Mouse (Mus musculus) cerebellum, adult 18-20 months (tissue): ENCODE data around the gene Mbd5.
"Not testable (repeated sequence)": the region's sequence is repeated elsewhere in the genome, so short reads cannot be mapped to it uniquely, and the experiment has no call there.

Experiments used
- DNase-seq, 2 experiments: peaks; one replicate each; pipeline ENCODE4 v3.0.0; 2021

Mbd5 gene

DNA sequence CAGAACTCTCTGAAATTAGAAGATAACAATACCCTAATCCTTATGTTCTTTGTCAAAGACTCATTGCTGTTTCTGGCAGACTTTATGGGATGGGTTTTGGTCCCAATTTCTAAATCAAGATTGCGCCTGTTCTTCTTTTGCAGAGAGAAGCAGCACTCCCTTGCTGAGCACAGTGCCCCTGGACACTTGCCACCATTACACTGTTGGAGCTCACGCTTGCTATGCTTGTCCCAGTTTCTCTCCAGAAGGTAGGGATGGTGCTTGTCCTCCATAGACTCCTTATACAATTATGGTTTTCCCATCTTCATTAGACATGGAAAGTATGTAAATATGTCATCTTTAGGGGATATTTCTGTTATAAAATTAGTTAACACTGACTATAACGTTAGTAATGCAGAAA is 220.5 kb downstream of the Mbd5 start:
- peak; percentile 69 to 80 for DNase-seq

DNA sequence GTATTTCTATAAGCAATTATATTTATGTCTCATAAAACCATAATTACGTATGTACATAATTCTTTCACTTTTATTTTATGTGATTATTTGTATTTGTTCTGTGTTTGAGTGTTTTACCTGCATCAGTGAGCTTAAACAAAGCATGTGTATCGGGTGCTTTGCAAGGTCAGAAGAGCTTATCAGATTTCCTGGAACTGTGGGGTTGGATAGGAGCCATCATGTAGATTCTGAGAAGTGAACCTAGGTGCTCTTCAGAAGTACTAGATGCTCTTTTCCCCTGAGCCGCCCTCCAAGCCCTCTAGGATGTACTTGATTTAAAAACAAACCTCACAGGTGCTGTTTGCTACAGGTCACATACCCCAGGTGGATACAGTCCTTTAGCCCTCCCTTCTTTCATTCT is 227.7 kb downstream of the Mbd5 start:
- no peak for DNase-seq

DNA sequence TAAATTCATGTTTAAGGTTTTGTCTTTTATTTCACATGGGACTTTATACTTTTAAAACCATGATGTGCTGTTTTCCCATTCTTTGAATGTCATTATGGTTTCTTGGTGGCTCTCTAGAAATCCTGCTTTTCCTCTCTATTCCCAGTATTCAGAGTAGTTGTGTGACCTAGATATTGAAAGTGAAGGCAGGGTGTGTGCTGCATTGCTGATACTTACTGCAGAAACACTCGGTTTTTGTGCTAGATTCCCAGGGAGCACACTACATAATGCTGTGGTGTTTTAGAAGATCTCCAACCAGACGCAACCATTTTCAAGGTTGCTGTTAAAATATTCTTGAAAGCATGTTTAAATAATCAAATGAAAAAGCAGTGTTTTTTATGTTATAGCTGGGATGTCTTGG is 241.7 kb downstream of the Mbd5 start:
- no peak for DNase-seq

DNA sequence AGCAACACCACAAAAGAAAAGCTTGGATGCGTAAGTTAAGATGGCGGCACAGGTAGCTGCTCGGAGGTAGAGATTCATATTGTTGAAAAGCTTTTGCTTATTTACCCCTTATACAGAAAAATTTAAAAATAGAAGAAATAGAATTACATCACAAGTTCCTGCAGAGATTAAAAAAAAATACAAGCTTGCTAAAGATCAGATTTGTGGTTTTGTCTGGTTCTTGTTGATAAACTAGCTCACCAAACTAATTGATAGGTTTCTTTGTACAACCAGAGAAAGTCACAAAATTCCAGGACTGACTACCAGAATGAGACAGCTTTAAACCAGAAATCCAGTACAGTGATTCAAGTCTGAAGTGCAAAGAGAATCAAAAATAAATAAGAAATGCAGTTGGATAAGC is 242.4 kb downstream of the Mbd5 start:
- DNase-seq, result no peak

DNA sequence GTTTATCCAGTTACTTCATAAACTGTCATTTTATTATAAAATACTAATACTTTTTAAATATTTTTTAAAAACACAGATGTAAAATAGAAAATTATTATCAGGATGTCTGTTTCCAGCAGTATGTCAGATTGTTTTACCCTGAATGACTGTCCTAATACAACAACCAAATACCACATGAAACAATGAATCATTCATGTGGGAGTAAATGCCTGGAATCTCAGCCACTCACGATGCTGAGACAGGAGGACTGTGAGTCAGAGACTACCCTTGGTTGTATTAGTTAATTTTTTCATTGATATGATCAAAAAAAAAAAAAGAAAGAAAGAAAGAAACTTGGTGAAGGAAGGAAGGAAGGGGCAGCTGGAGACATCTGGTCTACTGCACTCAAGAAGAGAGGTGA is 254.8 kb downstream of the Mbd5 start:
- DNase-seq, result no peak

DNA sequence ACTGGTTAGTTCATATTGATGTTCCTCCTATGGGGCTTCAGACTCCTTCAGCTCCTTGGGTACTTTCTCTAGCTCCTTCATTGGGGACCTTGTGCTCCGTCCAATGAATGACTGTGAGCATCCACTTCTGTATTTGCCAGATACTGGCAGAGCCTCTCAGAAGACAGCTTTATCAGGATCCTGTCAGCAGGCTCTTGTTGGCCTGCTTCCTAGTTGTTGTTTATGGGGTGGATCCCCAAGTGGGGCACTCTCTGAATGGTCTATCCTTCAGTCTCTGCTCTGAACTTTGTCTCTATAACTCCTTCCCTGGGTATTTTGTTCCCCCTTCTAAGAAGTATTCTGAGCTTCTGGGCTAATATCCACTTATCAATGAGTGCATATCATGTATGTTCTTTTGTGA is 256.4 kb downstream of the Mbd5 start:
- not testable (repeated sequence) for DNase-seq

DNA sequence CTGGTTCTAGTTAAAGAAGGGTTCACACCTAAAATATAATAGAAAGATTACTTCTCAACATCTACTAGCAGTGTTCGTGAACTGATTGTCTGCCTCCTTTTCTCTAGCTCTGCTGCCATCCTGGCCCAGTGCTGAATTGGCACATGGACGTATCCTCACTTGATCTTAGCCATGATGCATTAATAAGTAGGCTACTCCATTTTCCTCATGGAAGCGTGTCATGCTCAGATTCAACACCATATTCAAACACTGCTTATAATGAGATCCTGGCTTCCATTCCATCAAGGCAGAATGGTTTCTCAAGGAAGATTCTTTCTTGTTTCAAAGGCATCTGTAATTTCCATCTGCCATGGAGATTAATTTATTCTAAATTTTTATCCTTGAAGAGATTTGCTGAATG is 260.0 kb downstream of the Mbd5 start:
- DNase-seq, result no peak

DNA sequence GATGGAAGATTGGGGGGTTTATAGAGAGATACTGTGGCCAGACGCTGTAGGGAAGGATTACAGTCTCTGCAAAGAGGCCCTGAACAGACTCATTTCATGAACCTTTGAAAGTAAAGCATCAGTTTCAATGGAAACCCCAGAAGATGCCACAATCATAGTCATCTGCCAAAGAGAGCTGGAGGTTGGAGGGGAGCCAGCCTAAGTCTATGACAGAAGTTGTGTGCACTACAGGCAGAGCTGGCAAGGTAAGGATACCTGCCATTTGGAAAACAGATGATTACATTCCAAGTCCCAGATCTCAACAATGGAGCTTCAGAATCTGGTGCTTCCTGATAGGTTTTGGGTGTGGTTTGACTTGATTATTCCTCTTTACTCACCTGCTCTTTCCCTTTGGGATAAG is 261.1 kb downstream of the Mbd5 start:
- peak; percentile 55 to 60 for DNase-seq

DNA sequence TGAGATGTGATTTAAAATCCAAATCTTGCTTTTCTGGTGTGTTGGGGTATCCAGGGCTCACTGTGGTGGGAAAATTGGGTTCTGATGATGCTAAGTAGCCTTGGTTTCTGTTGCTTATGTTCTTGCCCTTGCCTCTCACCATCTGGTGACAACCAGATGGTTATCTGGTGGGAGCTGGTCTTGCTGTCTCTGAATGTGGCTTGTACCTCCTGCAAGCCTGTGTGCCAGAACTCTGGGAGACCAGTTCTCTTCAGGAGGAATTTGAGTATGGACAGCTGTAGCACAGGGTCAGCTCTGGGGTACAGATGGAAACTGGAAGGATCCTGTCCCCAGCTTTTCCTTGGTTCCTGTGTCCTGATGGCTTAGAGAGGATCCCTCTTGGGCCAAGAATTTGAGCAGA is 280.4 kb downstream of the Mbd5 start:
- peak; percentile 15 to 20 for DNase-seq

DNA sequence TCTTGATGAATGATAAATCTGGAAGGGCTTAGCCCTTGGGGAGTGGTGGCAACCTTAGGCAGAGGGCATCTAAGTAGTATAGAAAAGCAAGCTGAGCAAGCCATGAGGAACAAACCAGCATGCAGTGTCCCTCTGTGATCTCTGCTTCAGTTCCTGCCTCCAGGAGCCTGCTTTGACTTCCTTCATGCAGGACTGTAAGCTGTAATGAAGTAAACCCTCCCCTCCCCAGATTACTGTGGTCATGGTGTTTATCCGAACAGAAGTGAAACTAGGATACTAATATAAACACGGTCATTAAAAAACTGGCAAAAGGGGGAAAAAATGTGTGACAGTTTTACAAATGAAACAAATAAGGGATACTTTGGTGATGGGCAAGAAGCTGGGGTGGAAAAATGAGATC is 284.8 kb downstream of the Mbd5 start:
- no peak for DNase-seq

DNA sequence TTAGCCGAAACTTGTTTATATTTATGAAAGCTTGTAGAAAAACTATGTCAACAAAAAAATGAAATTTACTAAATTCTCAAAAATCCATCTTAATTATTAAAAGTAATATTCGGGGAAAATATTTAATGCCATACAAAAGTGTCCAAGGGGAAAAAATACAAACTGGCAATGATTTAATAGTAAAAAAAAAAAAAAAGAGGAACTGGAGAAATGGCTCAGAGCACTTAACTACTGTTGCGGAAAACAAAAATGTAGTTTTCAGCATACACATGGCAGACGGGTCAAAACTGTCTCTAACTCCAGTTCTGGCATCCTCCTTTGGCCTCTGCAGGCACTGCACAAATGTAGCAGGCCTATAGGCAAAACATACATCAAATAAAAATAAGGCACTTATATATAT is 292.4 kb downstream of the Mbd5 start:
- no peak for DNase-seq

DNA sequence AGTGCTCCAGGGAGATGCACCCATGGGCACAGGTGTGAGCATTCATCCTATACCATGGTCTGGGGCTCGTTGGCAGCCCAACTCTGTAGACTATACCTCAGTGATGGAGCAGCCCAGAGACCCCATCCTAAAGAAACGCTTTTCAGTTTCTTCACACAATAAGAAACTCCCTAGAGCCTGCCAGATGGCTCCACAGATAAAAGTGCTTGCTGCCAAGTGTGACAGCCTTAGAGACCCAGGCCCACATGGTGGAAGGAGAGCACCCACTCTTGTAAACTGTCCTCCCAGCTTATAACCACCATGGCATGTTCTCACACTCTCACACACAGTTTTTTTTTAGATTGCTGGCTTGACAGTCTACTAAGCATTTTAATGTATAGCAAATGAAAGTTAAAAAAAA is 314.8 kb downstream of the Mbd5 start:
- no peak for DNase-seq

DNA sequence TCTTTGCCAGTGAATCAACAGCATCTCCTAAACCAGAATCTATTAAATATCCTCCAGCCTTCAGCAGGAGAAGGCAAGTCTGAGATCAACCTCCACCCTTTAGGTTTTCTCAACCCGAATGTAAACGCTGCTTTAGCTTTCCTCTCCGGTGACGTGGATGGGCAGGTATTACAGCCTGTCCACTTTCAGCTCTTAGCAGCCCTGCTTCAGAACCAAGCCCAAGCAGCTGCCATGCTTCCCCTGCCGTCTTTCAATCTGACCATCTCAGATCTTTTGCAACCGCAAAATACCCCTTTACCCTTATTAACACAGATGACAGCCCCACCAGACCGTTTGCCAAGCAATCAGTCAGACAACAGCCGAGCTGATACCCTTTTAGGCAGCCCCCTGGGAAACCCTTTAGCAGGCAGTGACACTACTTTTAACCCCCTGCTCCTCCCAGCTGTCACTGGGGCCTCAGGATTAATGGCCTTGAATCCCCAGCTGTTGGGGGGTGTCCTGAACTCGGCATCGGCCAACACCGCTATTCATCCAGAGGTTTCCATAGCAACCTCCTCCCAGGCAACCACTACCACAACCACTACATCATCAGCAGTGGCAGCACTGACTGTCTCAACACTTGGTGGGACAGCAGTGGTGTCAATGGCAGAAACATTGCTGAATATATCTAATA is 323.1 kb downstream of the Mbd5 start:
- DNase-seq, result no peak

DNA sequence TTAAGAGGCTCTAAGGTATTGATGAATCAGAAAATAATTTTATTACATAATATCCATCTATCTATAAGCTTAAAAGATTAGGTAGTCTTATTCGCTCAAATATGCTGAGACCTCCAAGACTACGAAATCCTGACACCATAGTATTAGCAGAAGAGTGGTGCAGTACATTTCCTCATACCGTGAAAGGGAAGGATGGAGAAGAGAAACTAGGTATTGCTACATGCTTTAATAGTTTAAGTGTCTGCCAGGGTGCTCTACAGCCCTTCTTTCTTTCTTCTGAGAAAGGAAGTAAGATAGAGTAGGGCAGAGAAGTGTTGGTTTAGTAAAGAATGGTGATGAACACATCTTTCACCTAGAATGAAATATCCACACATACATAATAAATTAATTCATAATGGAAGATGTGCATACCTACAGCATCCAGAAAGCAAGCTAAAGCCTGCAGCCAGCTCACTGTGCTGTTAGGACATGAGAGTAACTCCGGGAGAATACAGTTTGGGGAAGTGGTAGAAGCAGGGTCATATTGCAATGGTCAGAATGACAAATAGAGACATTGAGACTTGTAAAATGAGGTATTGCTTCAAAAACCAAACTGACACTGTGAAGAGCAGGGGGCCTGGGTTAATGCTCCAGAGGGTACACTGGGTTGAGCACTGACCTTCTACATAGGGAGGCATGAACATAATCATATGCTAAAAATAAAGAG is 326.9 kb downstream of the Mbd5 start:
- no peak for DNase-seq

DNA sequence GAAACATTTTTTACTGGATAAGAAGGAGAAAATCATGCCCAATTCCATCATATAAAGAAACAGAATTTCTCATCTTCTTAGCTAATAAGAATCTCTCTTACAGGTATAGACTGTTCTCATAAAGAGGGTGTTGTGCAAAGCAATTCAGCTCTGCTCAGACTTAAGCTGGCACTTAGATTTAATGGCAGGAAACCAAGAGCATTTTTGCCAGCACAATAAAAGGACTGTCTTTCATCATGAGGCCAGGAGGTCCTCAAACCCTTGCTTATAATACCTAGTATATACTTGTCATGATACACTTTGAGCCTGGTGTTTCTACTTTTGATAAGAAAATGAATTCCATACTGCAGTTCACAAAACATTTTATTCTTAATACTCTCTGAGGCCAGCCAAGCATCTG is 331.2 kb downstream of the Mbd5 start:
- DNase-seq, result no peak

DNA sequence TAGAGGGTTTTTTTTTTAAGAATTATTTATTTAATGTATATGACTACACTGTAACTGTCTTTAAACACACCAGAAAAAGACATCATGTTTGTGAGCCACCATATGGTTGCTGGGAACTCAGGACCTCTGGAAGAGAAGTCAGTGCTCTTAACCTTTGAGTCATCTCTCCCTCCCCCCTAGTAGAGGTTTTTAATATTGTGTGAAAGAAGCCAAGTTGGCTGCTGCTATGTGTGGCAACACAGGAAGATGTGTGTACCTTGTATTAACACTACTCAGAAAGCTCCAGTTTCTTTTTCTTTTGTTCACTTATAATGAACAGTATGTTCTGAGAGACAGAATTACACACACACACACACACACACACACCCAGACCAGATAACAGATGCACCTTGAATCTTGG is 334.3 kb downstream of the Mbd5 start:
- DNase-seq, result no peak

DNA sequence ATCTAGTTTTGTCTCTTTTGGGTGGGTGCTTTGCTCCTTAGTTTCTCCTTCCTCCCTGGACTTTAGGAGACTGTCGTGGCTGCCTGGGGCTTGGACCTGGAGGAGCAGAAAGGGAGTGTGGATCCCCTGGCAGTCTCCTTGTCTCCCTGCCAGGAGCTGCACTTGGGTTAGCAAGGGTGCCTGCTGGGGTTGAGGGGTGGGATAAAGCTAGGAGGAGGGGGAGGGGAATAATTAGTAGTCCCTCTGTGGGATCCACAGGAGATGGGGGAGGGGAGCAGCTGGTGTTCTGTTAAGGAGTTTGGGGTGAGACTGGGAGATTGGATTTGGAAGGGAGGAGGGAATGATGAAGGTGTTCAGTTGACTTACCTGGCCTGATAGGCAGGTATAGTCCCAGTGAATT is 337.7 kb downstream of the Mbd5 start:
- DNase-seq, result no peak

DNA sequence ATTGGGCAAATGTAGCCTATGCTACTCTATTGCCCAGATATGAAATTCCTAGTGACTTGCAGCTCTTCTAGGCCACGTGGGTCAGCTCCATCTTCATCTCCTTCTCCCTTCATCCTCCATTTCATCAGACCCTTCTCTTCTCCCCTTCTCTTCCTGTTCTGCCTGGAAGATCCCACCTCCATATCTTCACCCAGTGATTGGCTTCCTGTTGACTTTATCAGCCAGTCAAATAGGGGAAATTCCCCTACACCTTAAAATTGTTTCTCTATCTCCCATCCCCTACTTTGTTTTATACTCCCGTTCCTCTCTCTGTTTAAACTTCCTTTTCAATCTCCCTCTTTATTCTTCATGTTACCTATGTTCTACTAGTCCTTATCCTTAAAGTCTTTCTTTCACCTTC is 342.4 kb downstream of the Mbd5 start:
- no peak for DNase-seq

DNA sequence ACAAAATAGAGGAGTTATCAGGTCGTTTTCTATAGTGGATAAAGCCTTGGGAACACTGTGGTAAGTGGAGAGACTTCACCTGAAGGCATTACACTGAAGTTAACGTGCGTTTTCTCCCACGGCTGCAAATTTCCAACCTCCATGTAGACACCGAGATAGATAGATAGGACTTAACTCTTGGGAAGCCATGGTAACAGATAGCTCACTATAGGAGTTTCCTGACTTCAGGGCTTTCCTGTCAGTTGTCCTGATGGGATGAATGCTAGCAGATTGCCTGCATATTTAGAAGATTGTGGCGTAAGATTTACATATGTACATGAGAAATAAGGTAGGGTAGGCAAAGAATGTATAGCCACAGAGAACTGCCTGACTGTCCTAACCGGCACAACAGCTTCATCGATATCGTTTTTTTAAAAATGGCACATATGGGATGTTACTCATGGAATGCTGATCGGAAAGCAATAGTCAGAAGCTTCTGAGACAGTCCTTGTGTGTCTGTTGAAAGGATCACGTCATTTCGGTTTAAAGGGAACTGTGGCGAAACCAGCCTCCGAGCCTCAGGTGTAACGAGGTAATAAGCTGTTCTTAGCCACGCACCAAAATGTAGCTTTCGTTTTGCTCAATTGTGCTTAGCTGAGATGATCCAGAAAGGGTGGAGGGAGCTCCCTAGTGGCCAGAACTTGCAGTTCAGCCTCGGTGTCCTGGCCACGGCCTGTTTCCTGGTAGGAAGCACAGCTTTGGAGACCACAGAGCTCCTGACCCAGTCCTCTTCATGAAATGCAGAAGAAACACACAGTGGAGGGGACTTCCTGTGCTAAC is 363.5 kb downstream of the Mbd5 start:
- peak; percentile 87 to 91 for DNase-seq

DNA sequence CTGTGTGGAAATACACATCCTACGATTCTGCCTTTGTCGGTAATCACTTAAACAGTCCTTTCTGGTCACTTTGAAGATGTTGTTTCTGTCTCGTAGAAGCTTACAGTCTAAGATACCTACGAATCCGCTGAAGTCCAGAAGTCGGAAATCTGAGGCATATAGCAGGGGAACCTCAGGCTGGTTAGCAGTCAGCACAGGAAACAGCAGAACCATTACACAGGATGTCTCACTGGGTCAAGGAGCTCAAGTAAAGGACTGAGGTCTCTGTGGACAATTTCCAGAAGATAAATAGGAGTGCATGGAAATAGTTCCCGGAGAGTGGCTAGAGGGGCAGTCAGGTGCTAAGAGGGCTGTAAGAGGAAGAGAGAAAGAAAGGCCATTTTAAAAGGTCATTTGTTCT is 384.3 kb downstream of the Mbd5 start:
- DNase-seq, result no peak

DNA sequence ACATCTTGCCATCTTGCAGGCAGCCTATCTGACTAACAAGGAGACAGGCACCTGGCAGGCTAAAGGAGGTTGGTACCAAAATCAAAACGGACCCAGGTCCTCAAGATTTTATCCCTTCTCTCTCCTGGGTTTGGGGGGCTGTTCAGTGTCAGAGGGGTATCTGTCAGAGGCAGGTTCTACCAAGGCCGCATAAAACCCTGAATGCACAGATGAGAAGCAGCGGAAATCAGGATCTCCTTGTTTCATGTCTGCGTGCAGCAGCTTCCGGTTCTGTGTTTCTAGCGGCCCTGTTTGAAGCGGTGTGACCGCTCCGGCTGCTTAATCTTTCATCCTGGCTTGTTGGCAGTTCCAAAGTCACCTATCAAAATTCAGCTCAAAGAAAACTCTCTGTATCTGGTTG is 386.0 kb downstream of the Mbd5 start:
- no peak for DNase-seq

DNA sequence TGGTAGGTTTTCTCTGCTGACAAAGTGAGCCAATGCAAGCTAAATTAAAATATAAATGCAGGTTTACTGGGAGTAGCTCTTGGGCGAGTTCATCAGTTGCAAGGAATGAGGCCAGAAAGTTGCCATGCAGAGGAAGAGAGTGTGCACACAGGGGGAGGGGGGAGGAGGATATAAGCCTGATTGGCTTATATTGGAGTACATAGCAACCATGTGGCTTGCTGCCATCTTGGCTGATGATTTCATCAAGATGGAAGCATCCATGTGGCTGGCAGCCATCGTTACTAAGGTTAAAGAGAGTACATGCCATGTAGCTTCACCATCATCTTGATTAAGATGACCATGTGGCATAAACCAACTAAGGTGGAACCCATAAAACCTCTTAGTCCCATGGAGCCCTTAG is 395.0 kb downstream of the Mbd5 start:
- no peak for DNase-seq

DNA sequence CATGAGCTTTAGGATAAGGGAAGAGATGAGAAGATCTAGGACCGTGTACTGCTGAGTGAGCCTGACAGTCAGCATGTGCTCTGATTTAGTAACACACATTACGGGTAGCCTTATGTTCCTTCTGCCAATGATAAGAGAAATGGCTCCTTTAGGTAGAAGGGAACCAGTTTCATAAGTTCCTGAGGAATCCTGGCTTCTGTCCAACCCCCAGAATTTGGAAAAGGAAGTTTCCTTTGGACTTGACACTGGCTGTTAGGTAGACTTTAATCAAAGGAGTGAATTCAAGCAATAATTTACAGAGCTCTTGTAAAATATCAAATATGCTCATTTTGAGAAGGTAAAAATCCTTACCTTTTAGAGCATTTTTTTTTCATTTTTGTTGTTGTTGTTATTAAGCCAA is 396.5 kb downstream of the Mbd5 start:
- no peak for DNase-seq

DNA sequence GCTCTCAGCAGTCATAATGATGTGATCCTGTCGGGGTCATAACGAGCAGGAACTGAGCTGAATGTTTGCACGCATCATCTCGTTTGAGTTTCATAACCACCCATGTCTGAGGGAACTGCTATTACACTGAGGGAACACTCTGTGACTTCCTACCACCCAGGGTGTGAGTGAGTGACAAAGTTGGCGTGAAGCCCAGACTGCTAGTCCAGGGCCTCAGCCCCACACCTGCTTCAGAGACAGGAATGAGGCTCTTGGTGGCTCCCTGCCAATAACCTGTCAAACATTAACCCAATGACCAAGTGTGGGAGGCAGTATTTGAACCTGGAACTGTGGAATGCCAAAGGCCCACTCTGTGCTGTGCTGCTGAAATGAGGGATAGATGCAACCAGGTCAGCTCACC is 400.5 kb downstream of the Mbd5 start:
- peak; percentile 5 to 8 for DNase-seq
